Comparison of ENCODE assay signal across 9 mouse cellular contexts in the genomic region with DNA sequence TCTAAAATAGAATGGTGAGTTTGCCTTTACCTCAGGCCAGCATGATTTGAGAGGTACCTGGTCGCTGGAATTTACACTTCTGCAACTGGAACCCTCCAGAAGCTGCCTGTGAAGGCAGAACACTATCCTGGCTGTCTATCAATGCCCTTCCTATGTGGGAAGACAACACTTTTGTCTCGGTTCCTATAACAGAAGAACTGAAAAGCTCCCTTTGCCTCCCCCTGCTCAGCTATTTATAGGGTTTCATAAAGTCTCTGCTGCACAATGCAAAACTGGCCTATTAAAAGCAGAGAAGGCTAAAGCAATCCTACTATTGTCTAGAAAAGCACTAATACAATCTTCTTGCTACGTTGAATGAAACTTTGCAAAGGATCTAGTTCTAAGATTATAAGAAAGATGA.
"Had no signal": no experiment of that assay in that cellular context is flagged by ENCODE, and none has a peak within 500 bp of the region (broad histone marks: within the 10 kb centered on the region; RNA-seq: fewer than 3 reads in every experiment).

No protein-coding gene starts in this region.

- DNase-seq: liver, postnatal 0 days; lung, adult 2 months; lung, postnatal 14 days; lung, postnatal 36 days; right cerebral cortex, postnatal 14 days; spleen, adult 18-20 months; thymus, adult 2 months; thymus, postnatal 25 days; thymus, postnatal 4 days had no signal
